Mouse (Mus musculus) intestine, embryonic 14.5 days (tissue): ENCODE measurements at regions not wholly inside any gene's neighbourhood (a gene's known extent, or its start where the extent isn't known, plus 50 kb on each side); places are given as distances from the start of the nearest gene placed in this dataset.

Experiments used
- ATAC-seq: fragments of 200-750 bp; cut with Nextera tagmentation; replicated peaks from 2 replicates; pipeline ENCODE4 v1.8.0; 2017; ENCODE audit warnings: low read depth, moderate number of reproducible peaks, moderate TSS enrichment, moderate library complexity; ENCODE audit not compliant: low FRiP score, low TSS enrichment
- DNase-seq: peaks from one replicate; pipeline ENCODE4 v3.0.0-alpha.2; 2018; ENCODE audit warnings: low spot score
- H3K27ac ChIP-seq: fragments of 300-500 bp; sonication (generic); 2 replicates; pipeline ENCODE4 v1.5.1; 2014; ENCODE audit warnings: low read depth, mild to moderate bottlenecking, control low read depth
- H3K27me3 ChIP-seq: fragments of 300-500 bp; sonication (generic); replicated peaks from 2 replicates; pipeline ENCODE4 v1.6.1; 2014; ENCODE audit warnings: low read length, control low read depth; ENCODE audit not compliant: control insufficient read depth, insufficient read depth
- H3K36me3 ChIP-seq: fragments of 300-500 bp; sonication (generic); 2 replicates; pipeline ENCODE4 v1.6.1; 2014; ENCODE audit warnings: low read length, control low read depth; ENCODE audit not compliant: control insufficient read depth, insufficient read depth
- H3K4me1 ChIP-seq: fragments of 300-500 bp; sonication (generic); replicated peaks from 2 replicates; pipeline ENCODE4 v1.6.1; 2014; ENCODE audit warnings: low read length, control low read depth, mixed read lengths; ENCODE audit not compliant: control insufficient read depth, insufficient read depth
- H3K4me2 ChIP-seq: fragments of 300-500 bp; sonication (generic); 2 replicates; pipeline ENCODE4 v1.6.1; 2014; ENCODE audit warnings: low read length
- H3K4me3 ChIP-seq: fragments of 300-500 bp; sonication (generic); 2 replicates; pipeline ENCODE4 v1.5.1; 2014; ENCODE audit warnings: low read depth, low read length, control low read depth, mixed read lengths
- H3K9ac ChIP-seq: fragments of 300-500 bp; sonication (generic); 2 replicates; pipeline ENCODE4 v1.6.1; 2014; ENCODE audit warnings: mild to moderate bottlenecking, low read length
- H3K9me3 ChIP-seq: fragments of 300-500 bp; sonication (generic); 2 replicates; pipeline ENCODE4 v1.6.1; 2016; ENCODE audit warnings: low read length, control low read depth; ENCODE audit not compliant: control insufficient read depth
- WGBS: fragments of 180-500 bp; shearing (Covaris S2); extraction: QIAGEN DNeasy Blood & Tissue Kit; methylation state at CpG from one replicate; pipeline ENCODE4 v1.1.7; 2014; 5-methylcytosine and 5-hydroxymethylcytosine counted together

DNA sequence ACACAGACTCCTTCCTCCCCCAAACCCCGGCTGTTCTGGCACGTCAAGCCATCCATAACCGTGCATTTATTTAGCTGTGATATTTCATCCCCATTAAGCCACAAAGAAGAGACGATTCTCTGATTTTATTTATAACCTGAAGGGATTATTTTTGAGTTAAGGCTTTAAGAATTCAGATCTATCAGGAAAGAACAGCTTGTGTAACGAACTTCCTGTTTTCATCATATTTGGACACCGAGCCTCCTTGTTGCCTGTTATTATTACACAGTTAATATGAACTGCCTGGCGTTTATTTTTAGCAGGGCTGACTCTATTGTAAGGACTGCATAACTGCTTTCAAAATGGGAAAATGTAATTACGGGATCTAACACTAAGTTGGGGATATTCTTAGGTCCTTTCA is 96.2 kb upstream of the Nr4a3 start:
- H3K9me3 ChIP-seq, result no peaks in the 10 kb centered on the region
- no peak overlapping the region for H3K4me3 ChIP-seq
- no peak for DNase-seq
- H3K9ac ChIP-seq, result no peak overlapping the region
- H3K4me2 ChIP-seq, result no peak overlapping the region
- H3K27me3 ChIP-seq, result no peaks in the 10 kb centered on the region
- no peaks in the 10 kb centered on the region for H3K36me3 ChIP-seq
- H3K27ac ChIP-seq, result no peak overlapping the region
- 62% methylated on average over 8 of the region's 8 CpGs for WGBS
- no peaks in the 10 kb centered on the region for H3K4me1 ChIP-seq
- no peak for ATAC-seq

DNA sequence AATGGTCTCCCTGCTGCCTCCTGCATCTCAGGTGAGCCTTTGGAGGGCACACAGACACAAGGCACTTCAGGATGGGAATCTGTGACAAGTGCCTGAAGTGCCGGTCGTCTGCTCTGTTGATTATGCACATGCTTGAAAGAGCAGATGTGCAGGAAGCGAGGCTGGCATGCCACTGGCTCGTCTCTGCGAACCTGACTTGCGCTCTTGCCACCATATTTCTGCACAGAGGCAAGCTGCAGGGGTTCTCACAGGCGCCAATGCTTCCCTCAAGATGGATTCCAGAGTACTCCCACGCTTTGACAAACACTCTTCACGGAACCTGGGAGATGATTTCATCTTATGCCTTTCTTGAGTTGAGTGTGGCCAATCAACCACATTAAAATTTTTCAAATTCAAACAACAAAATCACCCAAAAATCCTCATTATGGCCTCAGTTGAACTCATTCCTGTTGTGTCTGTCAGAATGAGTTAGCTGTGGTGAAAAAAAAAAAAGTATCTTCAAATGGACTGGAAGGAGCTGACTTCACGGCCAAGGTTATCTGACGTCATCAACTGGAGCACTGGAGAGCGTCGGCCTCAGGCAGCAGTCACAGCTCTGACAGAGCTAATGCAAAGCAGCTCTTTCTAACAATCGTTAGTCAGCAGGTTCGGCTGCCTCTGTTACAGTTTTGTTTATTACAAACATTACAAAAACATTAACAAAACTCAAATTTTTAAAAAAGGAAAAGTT is 90.2 kb upstream of the Nr4a3 start:
- Histone ChIP-seq H3K9me3 (no peaks in the 10 kb centered on the region), H3K4me3 (no peak overlapping the region), H3K27ac (no peak overlapping the region), H3K9ac (no peak overlapping the region), H3K4me2 (no peak overlapping the region), H3K36me3 (no peaks in the 10 kb centered on the region), H3K4me1 (no peaks in the 10 kb centered on the region), H3K27me3 (no peaks in the 10 kb centered on the region)
- DNase-seq (peak; percentile 41), ATAC-seq (no peak)
- WGBS, result 56% methylated on average over 15 of the region's 15 CpGs

DNA sequence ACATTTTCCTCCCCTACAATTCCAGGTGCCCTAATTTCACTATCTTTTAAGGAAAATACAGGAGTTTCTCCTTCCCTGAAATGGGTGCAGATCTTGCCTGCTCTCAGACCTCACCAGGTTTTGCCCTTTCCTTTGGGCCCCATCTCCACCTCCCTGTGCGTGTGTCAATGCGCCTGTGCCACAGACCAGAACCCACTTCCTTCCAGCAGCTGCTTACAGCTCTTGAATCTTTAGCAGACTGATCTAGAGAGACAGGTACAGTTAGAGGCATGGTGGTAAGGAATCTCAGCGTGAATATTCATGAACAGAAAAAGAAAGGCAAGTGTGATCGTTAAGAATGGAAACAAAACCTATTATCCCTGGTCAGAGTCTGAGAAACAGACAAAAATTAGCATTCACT is 80.3 kb upstream of the Nr4a3 start:
- H3K4me1 ChIP-seq, result no peaks in the 10 kb centered on the region
- WGBS, result 73% methylated on average over 4 of the region's 4 CpGs
- H3K9ac ChIP-seq, result no peak overlapping the region
- H3K9me3 ChIP-seq, result no peaks in the 10 kb centered on the region
- H3K4me2 ChIP-seq, result no peak overlapping the region
- H3K27me3 ChIP-seq, result no peaks in the 10 kb centered on the region
- H3K36me3 ChIP-seq, result no peaks in the 10 kb centered on the region
- ATAC-seq (no peak), DNase-seq (peak; percentile 16)
- H3K27ac ChIP-seq, result no peak overlapping the region
- no peak overlapping the region for H3K4me3 ChIP-seq

DNA sequence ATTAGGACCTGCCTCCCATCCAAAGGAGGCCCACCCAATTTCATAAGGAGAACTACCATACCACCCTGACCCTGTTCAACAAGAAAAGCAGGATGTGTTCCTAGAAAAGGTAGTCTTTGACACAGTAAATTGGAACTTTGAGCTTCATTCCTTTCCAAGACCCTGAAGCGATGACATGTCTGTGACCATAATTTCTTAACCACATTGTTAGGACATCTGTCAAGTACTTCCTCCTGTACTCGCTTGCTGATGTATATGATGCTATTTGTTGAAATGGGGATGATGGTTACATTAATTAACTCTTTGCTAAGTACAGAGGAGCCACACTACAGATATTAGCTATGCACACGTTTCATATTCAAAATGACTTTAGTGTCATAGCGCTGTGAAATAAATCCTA is 73.1 kb upstream of the Nr4a3 start:
- H3K4me1 ChIP-seq, result no peaks in the 10 kb centered on the region
- WGBS, result 83% methylated on average over 4 of the region's 4 CpGs
- DNase-seq, result no peak
- H3K27me3 ChIP-seq, result no peaks in the 10 kb centered on the region
- H3K4me3 ChIP-seq, result no peak overlapping the region
- ATAC-seq, result no peak
- H3K4me2 ChIP-seq, result no peak overlapping the region
- no peak overlapping the region for H3K27ac ChIP-seq
- no peak overlapping the region for H3K9ac ChIP-seq
- H3K36me3 ChIP-seq, result no peaks in the 10 kb centered on the region
- H3K9me3 ChIP-seq, result no peaks in the 10 kb centered on the region

DNA sequence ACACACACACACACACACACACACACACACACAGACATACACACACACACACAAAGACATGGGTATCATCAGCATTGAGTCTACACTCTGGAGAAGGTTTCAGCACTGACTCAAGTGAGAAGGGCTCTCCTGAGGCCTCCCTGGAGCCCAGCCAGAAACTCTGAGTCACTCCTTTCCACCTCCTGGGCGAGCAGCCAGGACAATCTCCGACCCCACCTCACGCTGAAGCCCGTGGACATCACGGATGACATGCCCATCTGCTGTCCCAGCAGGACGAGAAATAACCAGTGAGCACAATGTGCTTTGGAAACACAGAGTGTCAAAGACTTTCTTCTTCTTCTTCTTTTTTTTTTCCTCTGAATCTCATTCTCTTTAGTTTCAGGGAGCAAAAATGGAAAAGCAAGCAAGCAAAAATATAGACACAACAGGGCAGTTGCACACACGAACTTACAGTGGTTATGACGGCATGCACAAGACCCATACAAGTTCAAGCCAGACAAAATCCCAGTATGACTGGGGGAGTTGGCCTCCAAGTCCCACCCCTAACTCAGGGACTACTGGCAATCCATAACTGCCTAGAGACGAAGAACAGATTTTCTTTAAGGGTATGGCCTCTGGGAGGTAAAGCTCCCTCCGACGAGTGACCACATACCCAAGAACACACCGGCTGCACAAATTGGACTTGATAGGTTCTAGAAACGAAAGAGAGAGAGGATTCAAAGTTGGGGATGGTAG is 65.2 kb upstream of the Nr4a3 start:
- 62% methylated on average over 13 of the region's 13 CpGs for WGBS
- DNase-seq, result peak; percentile 55
- H3K9ac ChIP-seq, result no peak overlapping the region
- no peaks in the 10 kb centered on the region for H3K4me1 ChIP-seq
- H3K4me2 ChIP-seq, result no peak overlapping the region
- no peak overlapping the region for H3K4me3 ChIP-seq
- no peak for ATAC-seq
- no peaks in the 10 kb centered on the region for H3K36me3 ChIP-seq
- H3K27ac ChIP-seq, result no peak overlapping the region
- H3K9me3 ChIP-seq, result no peaks in the 10 kb centered on the region
- H3K27me3 ChIP-seq, result no peaks in the 10 kb centered on the region
